Mouse (Mus musculus) c-Kit-positive CD71-positive TER-119-negative erythroid progenitor cells, embryonic 14.5 days (primary cell): ENCODE measurements at regions not wholly inside any gene's neighbourhood (a gene's known extent, or its start where the extent isn't known, plus 50 kb on each side); places are given as distances from the start of the nearest gene placed in this dataset.

ENCODE experiments used
- DNase-seq: peaks from one replicate; pipeline ENCODE4 v3.0.0-alpha.2; 2013; ENCODE audit warnings: low read depth

- DNase-seq = no peak
Observed at GRCm38 (mm10) chr2:78011821-78012220, 65.6 kb upstream of the Cwc22 start.

DNA sequence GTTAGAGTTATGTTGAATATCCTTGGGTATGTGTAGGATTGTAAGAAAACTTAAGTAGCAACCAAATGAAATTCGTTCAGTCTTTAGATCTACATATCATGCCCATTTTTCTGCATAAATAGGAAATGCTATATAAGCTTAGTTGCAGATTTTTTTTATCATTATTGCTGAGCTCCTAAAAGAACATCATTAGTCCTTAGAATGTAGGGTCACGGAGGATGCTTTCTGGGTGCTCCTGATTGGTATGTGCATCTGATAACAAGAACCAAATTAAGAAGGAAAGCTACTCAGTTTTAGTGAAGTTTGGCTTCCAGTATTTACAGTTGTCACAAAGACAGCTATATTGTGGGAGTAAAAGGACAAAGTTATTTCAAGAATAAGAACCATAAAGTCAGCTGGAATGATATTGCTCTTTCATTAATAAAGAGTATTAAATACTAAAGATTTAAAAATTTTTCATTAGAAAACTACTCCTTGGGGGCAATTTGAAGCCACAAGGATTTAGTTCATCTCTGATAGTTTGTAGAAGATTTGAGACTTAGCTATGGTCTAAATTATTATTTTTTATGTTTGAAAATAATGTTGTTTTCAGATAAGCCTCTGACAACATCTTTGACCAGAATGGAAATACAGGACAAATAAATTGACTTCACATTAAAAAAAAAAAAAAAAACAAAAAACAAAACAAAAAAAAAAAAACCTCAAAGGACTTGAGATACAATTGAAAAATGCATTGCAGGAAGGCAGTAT lies 65.1 kb upstream of the Cwc22 start:
- DNase-seq = no peak

GRCm38 (mm10) chr2:78010066-78010690 lies 64.0 kb upstream of the Cwc22 start:
- no peak for DNase-seq

DNA sequence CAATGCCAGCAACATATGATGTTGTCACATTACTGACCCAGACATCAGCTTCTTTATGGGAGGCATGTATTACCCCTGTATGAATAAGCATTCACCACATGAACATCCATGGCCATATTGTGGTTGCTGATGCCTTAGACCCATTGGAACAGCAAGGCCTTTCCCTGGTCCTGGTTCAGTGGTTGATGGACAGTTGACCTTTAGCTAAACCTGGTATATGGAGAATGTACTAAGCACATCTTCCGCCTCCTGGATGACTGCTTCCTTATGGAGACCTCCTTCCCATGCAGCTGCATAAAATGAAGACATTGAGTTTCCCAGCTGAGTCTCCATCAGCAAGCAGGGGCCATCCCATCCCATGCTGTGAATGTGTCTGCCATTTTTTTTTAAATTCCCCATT lies 61.9 kb upstream of the Cwc22 start:
- DNase-seq = no peak

DNA sequence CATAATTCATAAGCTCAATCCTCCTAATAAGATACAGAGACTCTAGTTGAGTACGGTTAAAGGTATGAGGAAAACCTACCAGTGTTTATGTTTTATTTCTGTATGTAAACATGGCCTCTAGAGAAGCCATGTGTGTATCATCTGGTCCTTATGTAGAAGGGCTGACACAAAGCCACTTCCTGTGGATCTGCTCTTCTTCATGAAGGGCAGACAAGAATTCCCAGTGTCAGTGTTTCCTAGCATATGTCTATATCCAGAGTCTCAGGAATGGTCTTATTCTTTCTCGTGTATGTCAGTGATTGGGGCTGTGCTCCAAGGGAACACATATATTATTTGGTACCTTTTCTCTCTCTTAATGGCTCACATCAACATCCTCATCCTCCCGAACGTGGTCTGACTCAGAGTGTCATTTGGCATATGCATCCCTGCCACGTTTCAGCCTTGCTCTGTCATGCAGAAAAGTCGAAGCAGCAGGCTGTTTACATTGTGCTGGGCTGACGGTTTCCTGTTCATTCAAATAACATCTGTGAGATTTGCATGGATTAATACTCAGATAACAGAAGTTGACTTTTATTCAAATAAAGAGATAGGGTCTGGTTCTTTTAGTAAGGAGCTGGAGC lies 59.3 kb upstream of the Cwc22 start:
- no peak for DNase-seq

DNA sequence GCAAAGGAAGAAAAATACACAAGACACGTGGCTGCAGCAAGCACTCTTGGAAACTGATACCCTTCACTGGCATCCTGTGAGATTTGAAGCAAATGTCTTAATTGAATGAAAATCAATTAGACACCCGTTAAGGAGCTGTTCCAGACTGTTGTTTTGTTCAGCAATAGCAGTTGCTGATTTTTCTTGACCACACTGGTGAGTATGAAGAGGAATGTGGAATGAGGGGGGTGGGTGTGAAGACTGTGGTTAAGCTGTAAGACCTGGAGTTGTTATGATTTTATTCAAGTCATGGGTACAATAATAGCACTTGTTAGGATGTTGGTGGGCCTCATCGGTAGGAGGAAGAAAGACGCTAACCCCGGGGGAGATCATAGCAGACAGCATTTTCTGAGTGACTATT lies 58.3 kb upstream of the Cwc22 start:
- no peak for DNase-seq
